Mouse (Mus musculus) CH12.LX (cell line): ENCODE measurements around the gene Golga7b.

Experiments
- CTCF ChIP-seq, 2 experiments: IDR thresholded peaks in 1 of 2; conservative IDR thresholded peaks in 1 of 2; 2 replicates each; pipeline ENCODE4 v1.5.1; 2011 to 2012; ENCODE audit warnings: low read depth in 2 of 2, low read length in 2 of 2, improper control_type of control experiment in 1 of 2, inconsistent platforms in 1 of 2, mild to moderate bottlenecking in 1 of 2, moderate library complexity in 1 of 2
- EP300 ChIP-seq: IDR thresholded peaks from 2 replicates; pipeline ENCODE4 v1.6.1; 2011; ENCODE audit warnings: low read length, improper control_type of control experiment
- JUN ChIP-seq: IDR thresholded peaks from 2 replicates; pipeline ENCODE4 v1.6.1; 2011; ENCODE audit warnings: low read depth, mild to moderate bottlenecking, low read length, improper control_type of control experiment, moderate library complexity; ENCODE audit not compliant: insufficient read depth
- JUND ChIP-seq: conservative IDR thresholded peaks from 2 replicates; pipeline ENCODE4 v1.6.1; 2011; ENCODE audit warnings: low read depth, low read length, improper control_type of control experiment
- MAX ChIP-seq: IDR thresholded peaks from 2 replicates; pipeline ENCODE4 v1.6.1; 2011; ENCODE audit warnings: low read length, improper control_type of control experiment
- NRF1 ChIP-seq: IDR thresholded peaks from 2 replicates; pipeline ENCODE4 v1.6.1; 2014; ENCODE audit warnings: low read depth, mild to moderate bottlenecking, inconsistent platforms, low read length, improper control_type of control experiment, moderate library complexity
- POLR2A ChIP-seq: IDR thresholded peaks from 2 replicates; pipeline ENCODE4 v1.6.1; 2011; ENCODE audit warnings: low read depth, mild to moderate bottlenecking, improper control_type of control experiment, low read length
- UBTF ChIP-seq: IDR thresholded peaks from 2 replicates; pipeline ENCODE4 v1.6.1; 2012; ENCODE audit warnings: low read depth, mild to moderate bottlenecking, inconsistent platforms, low read length, improper control_type of control experiment, moderate library complexity
- ZC3H11A ChIP-seq: IDR thresholded peaks from 2 replicates; pipeline ENCODE4 v1.6.1; 2012; ENCODE audit warnings: low read depth, mild to moderate bottlenecking, inconsistent platforms, low read length, improper control_type of control experiment

- no peak for TF ChIP-seq NRF1
- TF ChIP-seq JUN = no peak
- no peak for TF ChIP-seq MAX
- TF ChIP-seq EP300 = no peak
- TF ChIP-seq CTCF (conservative IDR thresholded peaks at IDR 0.05 in 1 of 2, IDR thresholded peaks at IDR 0.05 in 1 of 2; ENCODE audit: low read depth in 2 of 2, low read length in 2 of 2) = no peak
- TF ChIP-seq POLR2A = no peak
- no peak for TF ChIP-seq UBTF
- TF ChIP-seq ZC3H11A = no peak
- no peak for TF ChIP-seq JUND
Observed at GRCm38 (mm10) chr19:42292106-42292505, 44.7 kb downstream of the Golga7b start.
